31 mouse cellular contexts compared by ENCODE assay signal in genomic region chr14:101784315-101784945, GRCm38 (mm10). TPM values are rescaled to one million over a fixed set of nuclear protein-coding genes. Genes with fewer than 3 reads are reported as not detected.
DNase-seq lines count a peak whose midpoint lies in the region; ATAC-seq and TF ChIP-seq lines count a peak whose summit lies in the region.
"Had no signal": no experiment of that assay in that cellular context is flagged by ENCODE, and none has a peak within 500 bp of the region (broad histone marks: within the 10 kb centered on the region; RNA-seq: fewer than 3 reads in every experiment).

No protein-coding gene starts in this region.

- no peak for DNase-seq in embryonic facial prominence, embryonic 10.5 days (ENCODE audit: low spot score)
- DNase-seq in lung, postnatal 4 days, result no peak
- peak; percentile 54 for DNase-seq in adipocyte (ENCODE audit: low spot score)
- DNase-seq in gastrocnemius, adult 2 months, result no peak
- DNase-seq in kidney, postnatal 14 days, result no peak
- DNase-seq: adrenal gland, adult 2 months; adrenal gland, postnatal 36 days; cerebellum, adult 18-20 months; cerebellum, postnatal 10 days; forebrain, postnatal 0 days; gastrocnemius, postnatal 10 days; kidney, adult 18-20 months; kidney, postnatal 4 days; layer of hippocampus, postnatal 36 days; liver, postnatal 0 days; midbrain, embryonic 14.5 days; retina, postnatal 1 day; right cerebral cortex, postnatal 14 days had no signal

- 78% methylated on average over 3 of the region's 3 CpGs for WGBS in embryonic facial prominence, embryonic 13.5 days
- WGBS in embryonic facial prominence, embryonic 10.5 days, result 93% methylated on average over 3 of the region's 3 CpGs
- WGBS in lung, embryonic 16.5 days, result 67% methylated on average over 3 of the region's 3 CpGs

- intact Hi-C loops in gastrocnemius, adult 2 months (cut with DNase I), result loop anchor here (5.0 to 10.0 kb wide), 4 partner anchors 90 to 163 kb away; no protein-coding TSS in a partner anchor

- no peak overlapping the region for H3K9ac ChIP-seq in embryonic facial prominence, embryonic 13.5 days
- no peak overlapping the region for H3K9ac ChIP-seq in lung, embryonic 16.5 days (ENCODE audit: low read length)
- H3K9ac ChIP-seq: forebrain, embryonic 12.5 days; forebrain, postnatal 0 days; heart, embryonic 15.5 days; liver, embryonic 12.5 days; liver, postnatal 0 days; neural tube, embryonic 15.5 days; stomach, embryonic 15.5 days had no signal

- H3K4me2 ChIP-seq in embryonic facial prominence, embryonic 13.5 days, result no peak overlapping the region
- no peak overlapping the region for H3K4me2 ChIP-seq in lung, embryonic 16.5 days (ENCODE audit: low read depth, low read length)
- H3K4me2 ChIP-seq: forebrain, embryonic 12.5 days; heart, embryonic 15.5 days; liver, embryonic 12.5 days; neural tube, embryonic 15.5 days; stomach, embryonic 15.5 days had no signal

- no peak for ATAC-seq in embryonic facial prominence, embryonic 13.5 days (ENCODE audit: insufficient number of reproducible peaks, insufficient read depth, low FRiP score, low TSS enrichment, low read depth)
- peak; percentile 37 for ATAC-seq in lung, embryonic 16.5 days (ENCODE audit: low read depth)
- ATAC-seq: forebrain, postnatal 0 days; hindbrain, embryonic 16.5 days; liver, embryonic 12.5 days; liver, postnatal 0 days had no signal

- H3K27ac ChIP-seq in embryonic facial prominence, embryonic 13.5 days, result peak overlapping the region; percentile 60; the same call in 1 of the 2 replicates
- H3K27ac ChIP-seq in embryonic facial prominence, embryonic 10.5 days (replicated peaks), result no peak overlapping the region
- peak overlapping the region; percentile 24; the same call in 1 of the 2 replicates for H3K27ac ChIP-seq in lung, embryonic 16.5 days (ENCODE audit: low read length)
- no peak overlapping the region for H3K27ac ChIP-seq in gastrocnemius, adult 2 months
- H3K27ac ChIP-seq: forebrain, embryonic 12.5 days; heart, embryonic 10.5 days; heart, embryonic 15.5 days; liver, embryonic 12.5 days; neural tube, embryonic 15.5 days; stomach, embryonic 15.5 days had no signal

- no peaks in the 10 kb centered on the region for H3K36me3 ChIP-seq in embryonic facial prominence, embryonic 13.5 days
- H3K36me3 ChIP-seq in embryonic facial prominence, embryonic 10.5 days (replicated peaks), result no peaks in the 10 kb centered on the region
- H3K36me3 ChIP-seq in lung, embryonic 16.5 days (ENCODE audit: control insufficient read depth, insufficient read depth, low read length), result no peaks in the 10 kb centered on the region
- H3K36me3 ChIP-seq: forebrain, embryonic 12.5 days; heart, embryonic 10.5 days; heart, embryonic 15.5 days; liver, embryonic 12.5 days; neural tube, embryonic 15.5 days; stomach, embryonic 15.5 days had no signal

- H3K4me1 ChIP-seq in embryonic facial prominence, embryonic 13.5 days, result peaks cover 10% of the 10 kb centered on the region; the same call in 1 of the 2 replicates
- H3K4me1 ChIP-seq in embryonic facial prominence, embryonic 10.5 days, result peaks cover 4% of the 10 kb centered on the region; the same call in 1 of the 2 replicates
- H3K4me1 ChIP-seq in lung, embryonic 16.5 days (replicated peaks; ENCODE audit: control insufficient read depth, insufficient read depth, low read length), result peaks cover 4% of the 10 kb centered on the region
- H3K4me1 ChIP-seq: forebrain, embryonic 12.5 days; heart, embryonic 10.5 days; liver, embryonic 12.5 days; neural tube, embryonic 15.5 days; stomach, embryonic 15.5 days had no signal

- H3K27me3 ChIP-seq in embryonic facial prominence, embryonic 13.5 days, result no peaks in the 10 kb centered on the region
- no peaks in the 10 kb centered on the region for H3K27me3 ChIP-seq in embryonic facial prominence, embryonic 10.5 days (replicated peaks; ENCODE audit: low read depth, poor library complexity, severe bottlenecking)
- no peaks in the 10 kb centered on the region for H3K27me3 ChIP-seq in lung, embryonic 16.5 days (ENCODE audit: control insufficient read depth, insufficient read depth, low read depth, low read length)
- H3K27me3 ChIP-seq: forebrain, embryonic 12.5 days; heart, embryonic 15.5 days; liver, embryonic 12.5 days; neural tube, embryonic 15.5 days; stomach, embryonic 15.5 days had no signal

- no peak for TF ChIP-seq CTCF in gastrocnemius, adult 2 months (IDR thresholded peaks at IDR 0.05)

- no peaks in the 10 kb centered on the region for H3K9me3 ChIP-seq in embryonic facial prominence, embryonic 13.5 days
- H3K9me3 ChIP-seq in embryonic facial prominence, embryonic 10.5 days, result no peaks in the 10 kb centered on the region
- no peaks in the 10 kb centered on the region for H3K9me3 ChIP-seq in lung, embryonic 16.5 days (ENCODE audit: control insufficient read depth, low read length)
- H3K9me3 ChIP-seq: forebrain, embryonic 12.5 days; heart, embryonic 10.5 days; heart, embryonic 15.5 days; liver, embryonic 12.5 days; neural tube, embryonic 15.5 days; stomach, embryonic 15.5 days had no signal

- no peak overlapping the region for H3K4me3 ChIP-seq in embryonic facial prominence, embryonic 13.5 days
- no peak overlapping the region for H3K4me3 ChIP-seq in embryonic facial prominence, embryonic 10.5 days
- H3K4me3 ChIP-seq in lung, embryonic 16.5 days (ENCODE audit: low read length), result no peak overlapping the region
- no peak overlapping the region for H3K4me3 ChIP-seq in gastrocnemius, adult 2 months
- H3K4me3 ChIP-seq: erythroblast, embryonic 14.5 days; forebrain, embryonic 12.5 days; heart, embryonic 10.5 days; heart, embryonic 15.5 days; liver, embryonic 12.5 days; neural tube, embryonic 15.5 days; stomach, embryonic 15.5 days had no signal

RNA-seq across cellular contexts. Expression of gene Lmo7, which starts 54.7 kb away (rescaled TPM):
- polyA plus RNA-seq in embryonic facial prominence, embryonic 13.5 days (2015; fragmentation: Nextera tagmentation; extraction: Ambion mirVana), result 19.5 and 23.2 TPM in 2 replicates
- polyA plus RNA-seq in embryonic facial prominence, embryonic 10.5 days (2016; fragmentation: Nextera tagmentation; extraction: Ambion mirVana), result 3.5 and 3.8 TPM in 2 replicates
- polyA plus RNA-seq in lung, embryonic 16.5 days (2015; fragmentation: Nextera tagmentation; extraction: Ambion mirVana), result 46.4 and 52.7 TPM in 2 replicates
- total RNA-seq in gastrocnemius, adult 2 months (2021), result 10 to 100 TPM; 66.4 to 75.5 TPM
- total RNA-seq: MEL had no signal

RNA-seq across cellular contexts. Expression of gene Gm9922, which starts 54.8 kb away (rescaled TPM):
- polyA plus RNA-seq in embryonic facial prominence, embryonic 13.5 days (2015; fragmentation: Nextera tagmentation; extraction: Ambion mirVana), result 3.4 and 5.8 TPM in 2 replicates
- polyA plus RNA-seq in embryonic facial prominence, embryonic 10.5 days (2016; fragmentation: Nextera tagmentation; extraction: Ambion mirVana), result 0.68 and 1.6 TPM in 2 replicates
- 0.96 and 2.3 TPM in 2 replicates for polyA plus RNA-seq in lung, embryonic 16.5 days (2015; fragmentation: Nextera tagmentation; extraction: Ambion mirVana)
- total RNA-seq in gastrocnemius, adult 2 months (2021), result not detected
- total RNA-seq: forebrain, postnatal 0 days; gastrocnemius, postnatal 10 days; layer of hippocampus, postnatal 36 days; left cerebral cortex, postnatal 10 days; MEL had no signal
- polyA plus RNA-seq: erythroblast, embryonic 14.5 days; hindbrain, embryonic 11.5 days; liver, embryonic 12.5 days; liver, postnatal 0 days; midbrain, embryonic 14.5 days had no signal

Comparison
In these comparisons a context has a peak if more than half of its experiments do, and no peak if none do; other contexts are left out.
1. H3K27ac ChIP-seq: peak in embryonic facial prominence, embryonic 13.5 days (single experiment) and lung, embryonic 16.5 days (single experiment); none in embryonic facial prominence, embryonic 10.5 days (single experiment) and gastrocnemius, adult 2 months (single experiment).